31 mouse cellular contexts compared by ENCODE assay signal in genomic region chr19:40290099-40290724, GRCm38 (mm10). TPM values are rescaled to one million over a fixed set of nuclear protein-coding genes. Genes with fewer than 3 reads are reported as not detected.
DNase-seq lines count a peak whose midpoint lies in the region; ATAC-seq and TF ChIP-seq lines count a peak whose summit lies in the region.
"Had no signal": no experiment of that assay in that cellular context is flagged by ENCODE, and none has a peak within 500 bp of the region (broad histone marks: within the 10 kb centered on the region; RNA-seq: fewer than 3 reads in every experiment).

No protein-coding gene starts in this region.

- no peaks in the 10 kb centered on the region for H3K79me2 ChIP-seq in heart, adult 2 months (replicated peaks; ENCODE audit: control insufficient read depth, insufficient read depth, low read length)

- H3K9me3 ChIP-seq in embryonic facial prominence, embryonic 14.5 days (ENCODE audit: control insufficient read depth, low read length), result no peaks in the 10 kb centered on the region
- no peaks in the 10 kb centered on the region for H3K9me3 ChIP-seq in embryonic facial prominence, embryonic 10.5 days
- no peaks in the 10 kb centered on the region for H3K9me3 ChIP-seq in limb, embryonic 10.5 days (replicated peaks)
- H3K9me3 ChIP-seq: forebrain, embryonic 10.5 days; forebrain, embryonic 15.5 days; G1E; heart, embryonic 13.5 days; hindbrain, embryonic 13.5 days; limb, embryonic 15.5 days; liver, embryonic 13.5 days; neural tube, embryonic 12.5 days had no signal

- no peak for TF ChIP-seq EP300 in heart, adult 2 months (IDR thresholded peaks at IDR 0.05; ENCODE audit: insufficient read depth, low read depth, low read length)

- ATAC-seq in embryonic facial prominence, embryonic 14.5 days (ENCODE audit: low read depth), result peak; percentile 33; the same call in 1 of the 2 replicates
- ATAC-seq: forebrain, embryonic 15.5 days; intestine, embryonic 16.5 days had no signal

- TF ChIP-seq CTCF in heart, adult 2 months (IDR thresholded peaks at IDR 0.05), result no peak
- TF ChIP-seq CTCF in left cerebral cortex, adult 2 months (IDR thresholded peaks at IDR 0.05), result no peak

- peak; percentile 63 for DNase-seq in embryonic facial prominence, embryonic 14.5 days (ENCODE audit: low spot score)
- no peak for DNase-seq in embryonic facial prominence, embryonic 10.5 days (ENCODE audit: low spot score)
- no peak for DNase-seq in heart, adult 2 months
- DNase-seq in heart, postnatal 25 days (ENCODE audit: low spot score), result no peak
- no peak for DNase-seq in left cerebral cortex, adult 2 months (ENCODE audit: extremely low spot score in 1 of 2, low spot score in 2 of 2)
- no peak for DNase-seq in left cerebral cortex, postnatal 4 days
- DNase-seq in adipocyte (ENCODE audit: low spot score), result peak; percentile 53
- no peak for DNase-seq in limb, embryonic 10.5 days (ENCODE audit: low spot score)
- DNase-seq: adrenal gland, postnatal 10 days; cerebellum, adult 11-12 months; cerebellum, adult 9-11 months; heart, postnatal 4 days; kidney, adult 8-10 months; kidney, postnatal 4 days; liver, embryonic 13.5 days; lung, adult 18-20 months; lung, postnatal 14 days; right cerebral cortex, adult 18-20 months; thymus, adult 2 months; thymus, postnatal 36 days had no signal

- H3K4me3 ChIP-seq in embryonic facial prominence, embryonic 14.5 days (ENCODE audit: low read depth, low read length), result no peak overlapping the region
- no peak overlapping the region for H3K4me3 ChIP-seq in embryonic facial prominence, embryonic 10.5 days
- H3K4me3 ChIP-seq in heart, adult 2 months, result no peak overlapping the region
- no peak overlapping the region for H3K4me3 ChIP-seq in left cerebral cortex, adult 2 months
- no peak overlapping the region for H3K4me3 ChIP-seq in limb, embryonic 10.5 days
- H3K4me3 ChIP-seq: forebrain, embryonic 10.5 days; forebrain, embryonic 15.5 days; heart, embryonic 13.5 days; hindbrain, embryonic 13.5 days; limb, embryonic 15.5 days; liver, embryonic 13.5 days; myocyte; neural tube, embryonic 12.5 days had no signal

- 65% methylated on average over 6 of the region's 6 CpGs for WGBS in embryonic facial prominence, embryonic 14.5 days
- WGBS in embryonic facial prominence, embryonic 10.5 days, result 86% methylated on average over 6 of the region's 6 CpGs
- 60% methylated on average over 6 of the region's 6 CpGs for WGBS in heart, adult 2 months
- WGBS in limb, embryonic 10.5 days, result 85% methylated on average over 6 of the region's 6 CpGs

- no peak overlapping the region for H3K4me2 ChIP-seq in embryonic facial prominence, embryonic 14.5 days (ENCODE audit: low read depth, low read length)
- H3K4me2 ChIP-seq: forebrain, embryonic 15.5 days; heart, embryonic 13.5 days; hindbrain, embryonic 13.5 days; limb, embryonic 15.5 days; liver, embryonic 13.5 days; midbrain, embryonic 11.5 days; neural tube, embryonic 12.5 days had no signal

- TF ChIP-seq POLR2A in heart, adult 2 months (IDR thresholded peaks at IDR 0.05; ENCODE audit: insufficient read depth, low read depth, low read length), result no peak

- no peak overlapping the region for H3K27ac ChIP-seq in embryonic facial prominence, embryonic 14.5 days (replicated peaks; ENCODE audit: low read depth, low read length)
- no peak overlapping the region for H3K27ac ChIP-seq in embryonic facial prominence, embryonic 10.5 days (replicated peaks)
- peak overlapping the region; percentile 36; the same call in 1 of the 2 replicates for H3K27ac ChIP-seq in heart, adult 2 months
- peak overlapping the region; percentile 64 for H3K27ac ChIP-seq in left cerebral cortex, adult 2 months
- H3K27ac ChIP-seq in limb, embryonic 10.5 days, result no peak overlapping the region
- H3K27ac ChIP-seq: forebrain, embryonic 10.5 days; forebrain, embryonic 15.5 days; heart, embryonic 13.5 days; hindbrain, embryonic 13.5 days; kidney, postnatal 0 days; limb, embryonic 15.5 days; liver, embryonic 13.5 days; neural tube, embryonic 12.5 days had no signal

- no peaks in the 10 kb centered on the region for H3K4me1 ChIP-seq in embryonic facial prominence, embryonic 14.5 days (ENCODE audit: control insufficient read depth, insufficient read depth, low read length)
- H3K4me1 ChIP-seq in embryonic facial prominence, embryonic 10.5 days, result peaks cover 4% of the 10 kb centered on the region; the same call in 1 of the 2 replicates
- peaks cover 4% of the 10 kb centered on the region for H3K4me1 ChIP-seq in heart, adult 2 months (ENCODE audit: control insufficient read depth, insufficient read depth, low read length)
- no peaks in the 10 kb centered on the region for H3K4me1 ChIP-seq in limb, embryonic 10.5 days
- H3K4me1 ChIP-seq: forebrain, embryonic 10.5 days; forebrain, embryonic 15.5 days; hindbrain, embryonic 13.5 days; limb, embryonic 15.5 days; neural tube, embryonic 12.5 days had no signal

- no peaks in the 10 kb centered on the region for H3K36me3 ChIP-seq in embryonic facial prominence, embryonic 14.5 days (ENCODE audit: control insufficient read depth, insufficient read depth, low read length)
- no peaks in the 10 kb centered on the region for H3K36me3 ChIP-seq in embryonic facial prominence, embryonic 10.5 days (replicated peaks)
- no peaks in the 10 kb centered on the region for H3K36me3 ChIP-seq in heart, adult 2 months (ENCODE audit: control insufficient read depth, insufficient read depth, low read length)
- no peaks in the 10 kb centered on the region for H3K36me3 ChIP-seq in limb, embryonic 10.5 days
- H3K36me3 ChIP-seq: forebrain, embryonic 10.5 days; forebrain, embryonic 15.5 days; limb, embryonic 15.5 days had no signal

- intact Hi-C loops in heart, adult 2 months (cut with DNase I), result no loop called here
- intact Hi-C loops in heart, postnatal 25 days (cut with DNase I), result no loop called here
- intact Hi-C loops in left cerebral cortex, adult 2 months (cut with DNase I), result no loop called here
- intact Hi-C loops in left cerebral cortex, postnatal 4 days (cut with DNase I), result no loop called here

- H3K9ac ChIP-seq in embryonic facial prominence, embryonic 14.5 days (ENCODE audit: low read depth, low read length), result no peak overlapping the region
- no peak overlapping the region for H3K9ac ChIP-seq in heart, adult 2 months (ENCODE audit: low read depth, low read length)
- H3K9ac ChIP-seq: forebrain, embryonic 15.5 days; heart, embryonic 13.5 days; hindbrain, embryonic 13.5 days; limb, embryonic 15.5 days; liver, embryonic 13.5 days; neural tube, embryonic 12.5 days had no signal

- no peaks in the 10 kb centered on the region for H3K27me3 ChIP-seq in embryonic facial prominence, embryonic 14.5 days (replicated peaks; ENCODE audit: control insufficient read depth, insufficient read depth, low read length)
- no peaks in the 10 kb centered on the region for H3K27me3 ChIP-seq in embryonic facial prominence, embryonic 10.5 days (replicated peaks; ENCODE audit: low read depth, poor library complexity, severe bottlenecking)
- no peaks in the 10 kb centered on the region for H3K27me3 ChIP-seq in heart, adult 2 months (ENCODE audit: control insufficient read depth, insufficient read depth, low read length)
- no peaks in the 10 kb centered on the region for H3K27me3 ChIP-seq in limb, embryonic 10.5 days (ENCODE audit: low read depth, poor library complexity, severe bottlenecking)
- H3K27me3 ChIP-seq: forebrain, embryonic 15.5 days; heart, embryonic 13.5 days; hindbrain, embryonic 13.5 days; limb, embryonic 15.5 days; neural tube, embryonic 12.5 days had no signal

RNA-seq across cellular contexts. Expression of gene Pdlim1, which starts 18.6 kb away (rescaled TPM):
- 143 and 150 TPM in 2 replicates for polyA plus RNA-seq in embryonic facial prominence, embryonic 14.5 days (2014; fragmentation: Nextera tagmentation; extraction: Ambion mirVana)
- polyA plus RNA-seq in embryonic facial prominence, embryonic 10.5 days (2016; fragmentation: Nextera tagmentation; extraction: Ambion mirVana), result 122 and 133 TPM in 2 replicates
- total RNA-seq in heart, adult 2 months (2021), result 100 to 1,000 TPM; 137 to 139 TPM
- polyA plus RNA-seq in heart, adult 2 months (2012; rRNA removed), result 116 and 125 TPM in 2 replicates
- total RNA-seq in heart, postnatal 25 days (2021), result 100 to 1,000 TPM; 152 to 164 TPM
- total RNA-seq in left cerebral cortex, adult 2 months (2021), result 10 to 100 TPM; 16.7 to 20.1 TPM
- 1 to 10 TPM; 1.6 to 3.4 TPM for total RNA-seq in left cerebral cortex, postnatal 4 days (2021)
- polyA plus RNA-seq in limb, embryonic 10.5 days (2016; fragmentation: Nextera tagmentation; extraction: Ambion mirVana), result 63.2 and 63.7 TPM in 2 replicates
- polyA plus RNA-seq: G1E had no signal

Comparison
In these comparisons a context has a peak if more than half of its experiments do, and no peak if none do; other contexts are left out.
1. DNase-seq: peak in embryonic facial prominence, embryonic 14.5 days (single experiment) and adipocyte (single experiment); none in embryonic facial prominence, embryonic 10.5 days (single experiment), heart, adult 2 months (0 of 2), heart, postnatal 25 days (single experiment), left cerebral cortex, adult 2 months (0 of 2), left cerebral cortex, postnatal 4 days (single experiment) and limb, embryonic 10.5 days (single experiment).
2. H3K27ac ChIP-seq: peak in heart, adult 2 months (single experiment) and left cerebral cortex, adult 2 months (single experiment); none in embryonic facial prominence, embryonic 14.5 days (single experiment), embryonic facial prominence, embryonic 10.5 days (single experiment) and limb, embryonic 10.5 days (single experiment).
3. RNA of gene Pdlim1, which starts 18.6 kb away (total RNA-seq): 152 to 164 TPM in heart, postnatal 25 days and 137 to 139 TPM in heart, adult 2 months; 16.7 to 20.1 TPM in left cerebral cortex, adult 2 months and 1.6 to 3.4 TPM in left cerebral cortex, postnatal 4 days; every median in the first group is over 4 times any median in the second.